Mouse (Mus musculus): ENCODE results near the gene Krt33b.

The Krt33b gene

GRCm38 (mm10) chr11:99993620-99994383, 35.9 kb downstream of the Krt33b start, which contains the start of gene Krtap17-1:
Krtap17-1 (minus strand) TSS chr11:99993994.
- no peak for DNase-seq (ENCODE audit: low spot score)

GRCm38 (mm10) chr11:99990571-99990970, 39.1 kb downstream of the Krt33b start:
- DNase-seq (ENCODE audit: low spot score) = no peak

DNA sequence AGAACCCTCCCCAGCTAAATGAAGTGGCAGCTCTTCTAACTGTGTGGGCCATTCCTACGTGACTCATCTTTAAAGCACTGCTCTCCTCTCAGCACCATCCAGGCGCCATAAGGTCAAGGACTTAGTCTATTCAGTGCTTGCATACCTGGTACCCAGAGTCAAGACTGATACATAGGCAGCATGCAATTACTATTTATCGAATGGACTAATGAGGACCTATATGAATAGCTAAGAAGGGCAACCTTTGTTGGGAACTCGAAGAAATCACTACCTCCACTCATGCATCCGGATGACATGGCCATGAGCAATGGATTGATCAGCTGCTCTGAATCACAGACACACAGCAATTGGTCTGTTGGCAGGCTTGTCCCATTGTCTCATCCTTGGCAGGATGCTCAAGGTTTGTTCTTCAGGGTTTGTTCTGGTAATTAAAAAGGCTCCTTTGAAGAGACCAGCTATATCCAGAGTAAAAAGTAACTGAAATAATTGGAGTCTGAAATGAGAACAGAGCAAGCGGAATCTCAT, 39.7 kb downstream of the Krt33b start:
- no peak for DNase-seq (ENCODE audit: low spot score)

GRCm38 (mm10) chr11:99988530-99988929, 41.1 kb downstream of the Krt33b start:
- no peak for DNase-seq (ENCODE audit: low spot score)

GRCm38 (mm10) chr11:99986180-99986647, 43.5 kb downstream of the Krt33b start, which contains the start of gene Krtap16-1:
Krtap16-1 (minus strand) TSS chr11:99986597.
- DNase-seq (ENCODE audit: low spot score) = no peak

DNA sequence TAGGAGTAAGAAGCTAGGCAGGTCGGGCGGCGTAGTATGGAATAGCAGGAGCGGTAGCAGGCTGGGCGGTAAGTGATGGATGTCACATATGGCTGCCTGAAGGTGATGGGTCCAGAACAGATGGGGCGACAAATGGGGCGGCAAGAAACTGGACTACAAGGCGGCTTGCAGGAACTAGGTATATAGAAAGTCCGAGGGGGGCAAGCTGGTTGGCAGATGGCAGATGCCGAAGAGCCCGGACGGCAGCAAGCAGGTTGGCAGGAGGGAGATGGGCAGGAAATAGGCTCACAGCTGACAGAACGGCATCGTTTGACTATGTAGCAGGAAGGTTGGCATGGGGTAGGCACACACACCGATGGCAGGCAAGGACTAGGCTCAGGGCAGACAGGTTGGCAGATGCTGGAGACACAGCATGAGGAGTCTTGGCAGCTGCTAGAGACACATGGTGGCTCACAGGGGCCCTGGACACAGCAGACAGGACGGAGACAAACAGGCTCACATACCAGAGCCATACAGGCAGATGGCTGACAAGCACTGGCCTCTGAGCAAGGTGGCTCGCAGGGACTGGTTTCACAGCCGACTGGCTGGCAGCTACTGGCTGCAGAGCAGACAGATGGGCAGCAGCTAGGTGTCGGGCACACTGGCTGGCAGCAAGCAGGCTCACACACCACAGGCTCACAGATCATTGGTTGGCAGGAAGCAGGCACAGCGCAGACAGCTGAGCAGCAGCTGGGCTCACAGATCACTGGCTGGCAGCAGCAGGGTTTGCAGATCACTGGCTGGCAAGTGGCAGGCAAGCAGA, 44.2 kb downstream of the Krt33b start:
- no peak for DNase-seq (ENCODE audit: low spot score)

GRCm38 (mm10) chr11:99983442-99983841, 46.2 kb downstream of the Krt33b start:
- DNase-seq (ENCODE audit: low spot score) = no peak

DNA sequence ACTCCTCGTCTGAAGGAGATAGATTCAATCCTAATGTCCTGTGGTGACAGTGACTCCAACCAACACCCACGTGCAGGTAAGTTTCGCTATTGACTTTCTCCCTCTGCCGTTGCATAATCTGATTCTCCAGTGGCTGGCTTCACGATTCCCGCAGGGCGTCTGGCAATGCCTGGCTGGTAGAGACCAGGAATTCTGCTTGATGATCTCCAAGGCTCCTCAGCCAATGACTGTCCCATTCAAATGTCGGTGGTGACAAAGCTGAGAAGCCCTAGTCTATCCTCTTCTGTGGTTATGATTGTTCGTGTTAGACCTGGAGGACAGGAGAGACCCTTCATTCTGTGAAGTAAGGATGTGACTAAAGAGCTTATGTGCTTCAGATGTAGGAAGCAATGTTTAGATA, 46.9 kb downstream of the Krt33b start:
- DNase-seq (ENCODE audit: low spot score) = no peak

GRCm38 (mm10) chr11:99978953-99979352, 50.7 kb downstream of the Krt33b start, which contains the start of gene Krtap29-1:
Krtap29-1 (minus strand) TSS chr11:99979053.
- DNase-seq (ENCODE audit: low spot score) = no peak
